Mouse (Mus musculus): Measurements from ENCODE around the gene Fkbp5. TPM values are rescaled to one million over a fixed set of nuclear protein-coding genes. Genes with fewer than 3 reads are reported as not detected.

Fkbp5 gene
- total RNA-seq, 2 experiments from 2014 or later: 106 to 153 TPM

GRCm38 (mm10) chr17:28467749-28468148 is 49.6 kb downstream of the Fkbp5 start:
- intact Hi-C loops (cut with DNase I): no loop called here
- no peak for TF ChIP-seq CTCF (IDR thresholded peaks at IDR 0.05)
- no peak for DNase-seq
- Histone ChIP-seq H3K4me3 (peak overlapping the region; percentile 39), H3K27ac (peak overlapping the region; percentile 53; the same call in 1 of the 2 replicates)

GRCm38 (mm10) chr17:28465968-28466367 is 51.4 kb downstream of the Fkbp5 start:
- TF ChIP-seq CTCF (IDR thresholded peaks at IDR 0.05): no peak
- DNase-seq: no peak
- Histone ChIP-seq H3K4me3 (no peak overlapping the region), H3K27ac (no peak overlapping the region)
- intact Hi-C loops (cut with DNase I): no loop called here

DNA sequence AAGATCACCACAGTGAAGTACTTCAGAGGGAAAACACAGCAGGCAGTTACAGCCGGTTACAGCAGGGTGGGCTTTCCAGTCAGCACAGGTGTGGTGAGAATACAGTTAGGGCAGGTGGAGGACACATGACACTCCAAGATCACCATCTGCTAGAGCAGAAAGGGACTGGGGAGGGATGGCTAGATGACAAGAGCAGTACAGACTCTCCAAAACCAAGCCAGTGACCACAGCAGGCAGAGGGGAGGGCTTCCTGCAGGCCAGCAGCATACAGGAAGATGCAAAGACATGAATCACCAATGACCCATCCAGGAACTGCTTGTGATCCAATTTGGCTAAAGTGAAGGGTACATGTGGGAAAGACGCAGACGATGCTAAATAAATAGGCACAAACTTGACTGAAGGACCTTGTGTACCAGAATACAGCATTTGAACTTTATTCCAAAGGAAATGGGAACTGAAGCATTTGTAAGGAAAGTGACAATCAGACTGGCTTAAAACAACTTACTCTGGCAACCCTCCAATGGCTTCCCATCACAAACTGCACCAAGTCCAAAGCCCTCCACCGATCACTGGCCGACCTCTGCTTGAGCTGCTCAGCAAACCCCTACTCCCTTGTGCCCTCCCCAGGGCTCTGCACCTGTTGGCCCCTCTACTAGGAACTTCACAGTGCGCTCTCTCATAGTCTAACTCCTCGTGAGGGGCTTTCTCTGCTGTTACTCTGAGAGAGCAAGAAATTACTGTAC is 53.5 kb downstream of the Fkbp5 start:
- TF ChIP-seq CTCF (IDR thresholded peaks at IDR 0.05): no peak
- H3K27ac ChIP-seq: no peak overlapping the region
- H3K4me3 ChIP-seq: no peak overlapping the region
- DNase-seq: no peak
- intact Hi-C loops (cut with DNase I): no loop called here

DNA sequence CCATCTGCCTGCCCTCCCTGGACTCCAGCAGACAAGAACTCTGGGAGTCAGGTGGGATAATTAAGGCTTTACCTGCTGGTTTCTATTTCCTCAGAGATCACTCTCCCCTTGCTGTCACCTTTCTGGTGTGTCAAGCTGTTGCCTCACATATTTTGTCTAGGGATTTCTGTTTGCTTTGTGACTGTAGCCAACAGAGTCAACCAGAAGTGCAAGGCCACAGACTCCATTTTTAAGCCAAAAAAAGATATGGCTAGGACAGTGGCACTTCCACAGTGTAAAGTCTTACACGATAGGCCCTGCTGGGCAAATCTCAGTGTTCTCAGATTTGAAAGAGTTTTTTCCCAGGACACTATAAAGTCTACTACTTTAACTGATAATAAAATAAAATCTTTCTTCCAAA is 56.9 kb downstream of the Fkbp5 start:
- intact Hi-C loops (cut with DNase I): no loop called here
- H3K4me3 ChIP-seq: no peak overlapping the region
- no peak for DNase-seq
- no peak for TF ChIP-seq CTCF (IDR thresholded peaks at IDR 0.05)
- no peak overlapping the region for H3K27ac ChIP-seq

- no peak for DNase-seq
- intact Hi-C loops (cut with DNase I): loop anchor here (2.0 kb wide), 1 partner anchor 48 kb away; no protein-coding TSS in a partner anchor
- peak; percentile 67 for TF ChIP-seq CTCF (IDR thresholded peaks at IDR 0.05)
Measured at GRCm38 (mm10) chr17:28455098-28455497, 62.2 kb downstream of the Fkbp5 start.

DNA sequence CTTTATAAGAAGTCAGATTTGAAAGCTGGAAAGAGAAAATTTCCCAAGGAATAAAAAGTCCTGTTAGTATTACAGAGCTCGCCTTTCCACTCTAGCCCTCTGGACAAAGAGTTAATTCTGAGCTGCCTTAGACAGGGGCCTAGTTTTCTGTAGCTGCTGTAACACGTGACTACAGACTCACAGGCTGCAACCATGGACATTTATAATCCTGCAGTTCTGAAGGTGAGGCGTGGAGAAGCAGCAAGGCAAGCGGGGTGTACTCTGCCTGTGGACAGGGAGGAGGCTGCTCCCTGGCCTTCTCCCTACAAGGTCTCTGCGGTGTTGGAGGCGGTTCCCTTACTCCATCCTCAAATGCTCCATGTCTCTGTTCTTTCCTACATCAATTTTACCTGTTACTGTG is 64.4 kb downstream of the Fkbp5 start:
- no peak for TF ChIP-seq CTCF (IDR thresholded peaks at IDR 0.05)
- Histone ChIP-seq H3K4me3 (no peak overlapping the region), H3K27ac (no peak overlapping the region)
- intact Hi-C loops (cut with DNase I): no loop called here
- DNase-seq: no peak

More at GRCm38 (mm10) chr17:28455098-28455497, 62.2 kb downstream of the Fkbp5 start:
- Histone ChIP-seq H3K4me3 (no peak overlapping the region), H3K27ac (no peak overlapping the region)

DNA sequence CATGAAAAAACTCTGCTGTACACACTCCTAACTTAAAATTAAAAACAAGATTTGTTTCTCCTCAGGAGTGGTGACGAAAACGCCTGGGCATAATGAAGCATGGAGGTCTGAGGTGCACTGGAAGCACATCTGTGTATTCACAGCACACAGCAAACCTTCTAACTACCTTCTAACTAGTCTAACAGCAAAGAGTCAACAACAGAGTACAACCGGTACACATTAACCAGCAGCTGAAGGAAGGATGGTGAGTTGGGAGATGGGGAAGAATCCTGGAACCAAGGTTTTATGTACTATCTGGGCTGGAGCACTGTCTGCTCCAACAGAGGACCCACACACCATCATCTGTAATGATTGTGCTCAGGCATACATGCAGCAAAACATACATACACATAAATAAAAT is 65.4 kb downstream of the Fkbp5 start:
- intact Hi-C loops (cut with DNase I): no loop called here
- no peak overlapping the region for H3K4me3 ChIP-seq
- no peak overlapping the region for H3K27ac ChIP-seq
- DNase-seq: no peak
- no peak for TF ChIP-seq CTCF (IDR thresholded peaks at IDR 0.05)

- intact Hi-C loops (cut with DNase I): no loop called here
- TF ChIP-seq CTCF (IDR thresholded peaks at IDR 0.05): no peak
- H3K27ac ChIP-seq: no peak overlapping the region
- H3K4me3 ChIP-seq: no peak overlapping the region
- no peak for DNase-seq
Measured at GRCm38 (mm10) chr17:28451487-28451886, 65.8 kb downstream of the Fkbp5 start.

- Histone ChIP-seq H3K27ac (peak overlapping the region; percentile 73), H3K4me3 (no peak overlapping the region)
- intact Hi-C loops (cut with DNase I): loop anchor here (5.0 kb wide), 1 partner anchor 34 kb away; no protein-coding TSS in a partner anchor
- DNase-seq: no peak
- no peak for TF ChIP-seq CTCF (IDR thresholded peaks at IDR 0.05)
Measured at GRCm38 (mm10) chr17:28448225-28448624, 69.1 kb downstream of the Fkbp5 start.

GRCm38 (mm10) chr17:28447789-28448188 is 69.5 kb downstream of the Fkbp5 start:
- DNase-seq: no peak
- H3K4me3 ChIP-seq: no peak overlapping the region
- peak overlapping the region; percentile 73 for H3K27ac ChIP-seq
- intact Hi-C loops (cut with DNase I): loop anchor here (2.0 to 5.0 kb wide), 2 partner anchors 35 to 41 kb away; no protein-coding TSS in a partner anchor
- TF ChIP-seq CTCF (IDR thresholded peaks at IDR 0.05): no peak

DNA sequence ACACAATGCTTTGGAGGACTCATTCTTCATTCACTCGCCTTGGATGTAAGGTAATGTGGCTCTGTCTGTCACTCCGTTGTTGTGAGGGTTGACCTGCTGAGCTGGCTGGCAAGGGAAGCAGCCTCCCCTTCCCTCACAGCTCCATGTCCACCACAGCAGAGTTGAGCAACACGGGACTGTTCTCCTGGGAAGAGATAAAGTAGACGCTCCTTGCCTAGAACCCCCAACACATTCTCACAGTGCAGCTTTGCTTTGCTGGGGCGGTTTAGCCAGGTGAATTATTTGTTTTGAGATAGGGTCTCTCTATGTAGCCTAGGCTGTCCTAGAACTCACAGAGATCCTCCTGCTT is 70.5 kb downstream of the Fkbp5 start:
- no peak for DNase-seq
- intact Hi-C loops (cut with DNase I): loop anchor here (2.0 to 5.0 kb wide), 2 partner anchors 36 to 40 kb away; no protein-coding TSS in a partner anchor
- no peak for TF ChIP-seq CTCF (IDR thresholded peaks at IDR 0.05)
- Histone ChIP-seq H3K27ac (peak overlapping the region; percentile 73), H3K4me3 (peak overlapping the region; percentile 42)

- H3K27ac ChIP-seq: peak overlapping the region; percentile 73
- intact Hi-C loops (cut with DNase I): loop anchor here (2.0 to 5.0 kb wide), 2 partner anchors 36 to 39 kb away; no protein-coding TSS in a partner anchor
Measured at GRCm38 (mm10) chr17:28445886-28446819, 71.2 kb downstream of the Fkbp5 start.

DNA sequence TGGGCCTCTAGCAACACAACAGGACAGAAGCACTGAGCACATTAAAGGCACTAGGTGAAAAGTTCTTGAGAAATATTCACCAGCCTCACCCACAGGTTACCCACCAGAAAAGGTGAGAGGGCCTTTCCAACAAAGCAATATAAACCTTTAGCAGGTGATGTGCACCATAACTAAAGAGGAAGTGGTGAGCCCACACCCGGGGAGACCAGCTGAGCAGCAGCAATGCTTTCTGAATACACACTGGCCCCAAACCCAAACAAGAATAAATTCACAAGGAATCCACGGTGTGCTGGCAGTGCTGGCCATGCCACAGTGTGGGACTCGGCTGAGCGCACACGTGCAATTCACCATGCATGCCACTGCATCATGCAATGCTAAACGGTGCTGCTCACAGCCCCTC is 74.7 kb downstream of the Fkbp5 start:
- Histone ChIP-seq H3K4me3 (no peak overlapping the region), H3K27ac (peak overlapping the region; percentile 44; the same call in 1 of the 2 replicates)
- TF ChIP-seq CTCF (IDR thresholded peaks at IDR 0.05): no peak
- intact Hi-C loops (cut with DNase I): no loop called here
- DNase-seq: no peak

More at GRCm38 (mm10) chr17:28445886-28446819, 71.2 kb downstream of the Fkbp5 start:
- H3K4me3 ChIP-seq: peak overlapping the region; percentile 42
- DNase-seq: peak; percentile 74
- no peak for TF ChIP-seq CTCF (IDR thresholded peaks at IDR 0.05)

All from gastrocnemius, adult 2 months (tissue).